In genomic region chr8:106962322-106962721, GRCm38 (mm10) we compare ENCODE assay signal across 16 mouse cellular contexts. TPM values are rescaled to one million over a fixed set of nuclear protein-coding genes. Genes with fewer than 3 reads are reported as not detected.
DNase-seq lines count a peak whose midpoint lies in the region; ATAC-seq and TF ChIP-seq lines count a peak whose summit lies in the region.
"Had no signal": no experiment of that assay in that cellular context is flagged by ENCODE, and none has a peak within 500 bp of the region (broad histone marks: within the 10 kb centered on the region; RNA-seq: fewer than 3 reads in every experiment).

No protein-coding gene starts in this region.

- ATAC-seq in embryonic facial prominence, embryonic 14.5 days (ENCODE audit: low read depth): no peak
- ATAC-seq in heart, postnatal 0 days (ENCODE audit: insufficient read depth, low read depth): no peak
- ATAC-seq in intestine, embryonic 16.5 days: no peak
- ATAC-seq: CD4-positive, CD25-positive, alpha-beta regulatory T cell, adult 4 months; liver, postnatal 0 days had no signal

- H3K9ac ChIP-seq in embryonic facial prominence, embryonic 14.5 days (ENCODE audit: low read depth, low read length): no peak overlapping the region
- H3K9ac ChIP-seq in heart, postnatal 0 days (replicated peaks; ENCODE audit: low read depth, low read length): 0 out of 2 replicates have a peak overlapping the region, but pooled peaks have one; percentile 26
- H3K9ac ChIP-seq in intestine, embryonic 16.5 days (ENCODE audit: low read depth, low read length): no peak overlapping the region
- H3K9ac ChIP-seq: liver, postnatal 0 days; neural tube, embryonic 13.5 days had no signal

- H3K27ac ChIP-seq in embryonic facial prominence, embryonic 14.5 days (replicated peaks; ENCODE audit: low read depth, low read length): no peak overlapping the region
- no peak overlapping the region for H3K27ac ChIP-seq in embryonic facial prominence, embryonic 10.5 days (replicated peaks)
- H3K27ac ChIP-seq in heart, postnatal 0 days (ENCODE audit: low read depth): peak overlapping the region; percentile 62
- no peak overlapping the region for H3K27ac ChIP-seq in intestine, embryonic 16.5 days (ENCODE audit: low read length)
- H3K27ac ChIP-seq: neural tube, embryonic 13.5 days had no signal

- H3K27me3 ChIP-seq in embryonic facial prominence, embryonic 14.5 days (replicated peaks; ENCODE audit: control insufficient read depth, insufficient read depth, low read length): no peaks in the 10 kb centered on the region
- no peaks in the 10 kb centered on the region for H3K27me3 ChIP-seq in embryonic facial prominence, embryonic 10.5 days (replicated peaks; ENCODE audit: low read depth, poor library complexity, severe bottlenecking)
- no peaks in the 10 kb centered on the region for H3K27me3 ChIP-seq in heart, postnatal 0 days (ENCODE audit: control insufficient read depth, insufficient read depth, low read length)
- H3K27me3 ChIP-seq in intestine, embryonic 16.5 days (replicated peaks; ENCODE audit: control insufficient read depth, insufficient read depth, low read length): no peaks in the 10 kb centered on the region
- H3K27me3 ChIP-seq: neural tube, embryonic 13.5 days had no signal

- H3K4me2 ChIP-seq in embryonic facial prominence, embryonic 14.5 days (ENCODE audit: low read depth, low read length): no peak overlapping the region
- H3K4me2 ChIP-seq in heart, postnatal 0 days (ENCODE audit: low read depth, low read length): no peak overlapping the region
- no peak overlapping the region for H3K4me2 ChIP-seq in intestine, embryonic 16.5 days (ENCODE audit: low read depth, low read length)
- H3K4me2 ChIP-seq: neural tube, embryonic 13.5 days had no signal

- WGBS in embryonic facial prominence, embryonic 14.5 days: 67% methylated on average over 3 of the region's 3 CpGs
- 88% methylated on average over 3 of the region's 3 CpGs for WGBS in embryonic facial prominence, embryonic 10.5 days
- WGBS in heart, postnatal 0 days: 61% methylated on average over 3 of the region's 3 CpGs
- 67% methylated on average over 3 of the region's 3 CpGs for WGBS in intestine, embryonic 16.5 days

- TF ChIP-seq EP300 in heart, postnatal 0 days (IDR thresholded peaks at IDR 0.05; ENCODE audit: low read depth): no peak

- no peak for TF ChIP-seq CTCF in heart, postnatal 0 days (IDR thresholded peaks at IDR 0.05; ENCODE audit: low read depth)

- H3K36me3 ChIP-seq in embryonic facial prominence, embryonic 14.5 days (ENCODE audit: control insufficient read depth, insufficient read depth, low read length): no peaks in the 10 kb centered on the region
- no peaks in the 10 kb centered on the region for H3K36me3 ChIP-seq in embryonic facial prominence, embryonic 10.5 days (replicated peaks)
- no peaks in the 10 kb centered on the region for H3K36me3 ChIP-seq in heart, postnatal 0 days (replicated peaks; ENCODE audit: control insufficient read depth, insufficient read depth, low read length)
- no peaks in the 10 kb centered on the region for H3K36me3 ChIP-seq in intestine, embryonic 16.5 days (ENCODE audit: control insufficient read depth, insufficient read depth, low read length)
- H3K36me3 ChIP-seq: neural tube, embryonic 13.5 days had no signal

- H3K4me1 ChIP-seq in embryonic facial prominence, embryonic 14.5 days (ENCODE audit: control insufficient read depth, insufficient read depth, low read length): peaks cover 6% of the 10 kb centered on the region; the same call in 1 of the 2 replicates
- H3K4me1 ChIP-seq in embryonic facial prominence, embryonic 10.5 days: peaks cover 9% of the 10 kb centered on the region
- H3K4me1 ChIP-seq in heart, postnatal 0 days (ENCODE audit: control insufficient read depth, insufficient read depth): 0 out of 2 replicates have a peak, but pooled peaks cover 2% of the 10 kb centered on the region
- H3K4me1 ChIP-seq in intestine, embryonic 16.5 days (ENCODE audit: control insufficient read depth, insufficient read depth, low read length): no peaks in the 10 kb centered on the region
- H3K4me1 ChIP-seq: neural tube, embryonic 13.5 days had no signal

- no peak overlapping the region for H3K4me3 ChIP-seq in embryonic facial prominence, embryonic 14.5 days (ENCODE audit: low read depth, low read length)
- no peak overlapping the region for H3K4me3 ChIP-seq in embryonic facial prominence, embryonic 10.5 days
- H3K4me3 ChIP-seq in heart, postnatal 0 days (ENCODE audit: low read depth, low read length): no peak overlapping the region
- no peak overlapping the region for H3K4me3 ChIP-seq in intestine, embryonic 16.5 days (ENCODE audit: low read length)
- H3K4me3 ChIP-seq: neural tube, embryonic 13.5 days had no signal

- DNase-seq in embryonic facial prominence, embryonic 14.5 days (ENCODE audit: low spot score): peak; percentile 69
- no peak for DNase-seq in embryonic facial prominence, embryonic 10.5 days (ENCODE audit: low spot score)
- DNase-seq in heart, postnatal 0 days (ENCODE audit: low spot score): no peak
- DNase-seq in heart, adult 8-10 months (ENCODE audit: low spot score): no peak
- DNase-seq in brain, adult 2 months (ENCODE audit: low read depth, low spot score): peak; percentile 54
- DNase-seq in kidney, postnatal 25 days: peak; percentile 61 to 62
- no peak for DNase-seq in right cerebral cortex, adult 18-20 months
- DNase-seq: cerebellum, postnatal 14 days; gastrocnemius, postnatal 25 days; liver, postnatal 0 days; lung, postnatal 36 days; right cerebral cortex, postnatal 25 days; thymus, postnatal 25 days had no signal

- H3K9me3 ChIP-seq in embryonic facial prominence, embryonic 14.5 days (ENCODE audit: control insufficient read depth, low read length): no peaks in the 10 kb centered on the region
- H3K9me3 ChIP-seq in embryonic facial prominence, embryonic 10.5 days: no peaks in the 10 kb centered on the region
- H3K9me3 ChIP-seq in heart, postnatal 0 days (replicated peaks; ENCODE audit: control insufficient read depth, low read length): no peaks in the 10 kb centered on the region
- no peaks in the 10 kb centered on the region for H3K9me3 ChIP-seq in intestine, embryonic 16.5 days (ENCODE audit: control insufficient read depth, low read length)
- H3K9me3 ChIP-seq: neural tube, embryonic 13.5 days had no signal

RNA-seq across cellular contexts. Expression of gene Sntb2, which starts 26.8 kb away (rescaled TPM):
- 16.3 and 18.5 TPM in 2 replicates for polyA plus RNA-seq in embryonic facial prominence, embryonic 14.5 days (2014; fragmentation: Nextera tagmentation; extraction: Ambion mirVana)
- polyA plus RNA-seq in embryonic facial prominence, embryonic 10.5 days (2016; fragmentation: Nextera tagmentation; extraction: Ambion mirVana): 11.6 and 12.3 TPM in 2 replicates
- 19.2 and 21.2 TPM in 2 replicates for total RNA-seq in heart, postnatal 0 days (2014; rRNA removed; ENCODE audit: low replicate concordance)
- polyA plus RNA-seq in heart, postnatal 0 days (2015; fragmentation: Nextera tagmentation; extraction: Ambion mirVana): 8.5 and 9.5 TPM in 2 replicates
- 10 to 100 TPM; 10.6 to 11.6 (median 11.3) TPM for total RNA-seq in heart, adult 8-10 months (2022)
- polyA plus RNA-seq in intestine, embryonic 16.5 days (2015; fragmentation: Nextera tagmentation; extraction: Ambion mirVana): 8.5 and 9.1 TPM in 2 replicates

Comparison
In these comparisons a context has a peak if more than half of its experiments do, and no peak if none do; other contexts are left out.
1. DNase-seq: peak in embryonic facial prominence, embryonic 14.5 days (single experiment), brain, adult 2 months (single experiment) and kidney, postnatal 25 days (2 of 2); none in embryonic facial prominence, embryonic 10.5 days (single experiment), heart, postnatal 0 days (single experiment), heart, adult 8-10 months (single experiment) and right cerebral cortex, adult 18-20 months (single experiment).